Mouse (Mus musculus) lung, postnatal 0 days (tissue): Measurements from ENCODE around the gene Cux1. TPM values are rescaled to one million over a fixed set of nuclear protein-coding genes. Genes with fewer than 3 reads are reported as not detected.

Experiments used
- ATAC-seq: fragments of 200-750 bp; cut with Nextera tagmentation; 2 replicates; pipeline ENCODE4 v1.8.0; 2017; ENCODE audit warnings: moderate library complexity
- DNase-seq: peaks from one replicate; pipeline ENCODE4 v3.0.0-alpha.2; 2016; ENCODE audit warnings: low spot score
- H3K27ac ChIP-seq: fragments of 300-500 bp; sonication (generic); 2 replicates; pipeline ENCODE4 v1.5.1; 2014; ENCODE audit warnings: antibody characterized with exemption, mild to moderate bottlenecking, low read length, mixed read lengths
- H3K27me3 ChIP-seq: fragments of 300-500 bp; sonication (generic); replicated peaks from 2 replicates; pipeline ENCODE4 v1.6.1; 2014; ENCODE audit warnings: low read length, mixed read lengths; ENCODE audit not compliant: insufficient read depth
- H3K36me3 ChIP-seq: fragments of 300-500 bp; sonication (generic); 2 replicates; pipeline ENCODE4 v1.6.1; 2014; ENCODE audit warnings: low read length, mixed read lengths; ENCODE audit not compliant: insufficient read depth
- H3K4me1 ChIP-seq: fragments of 300-500 bp; sonication (generic); 2 replicates; pipeline ENCODE4 v1.6.1; 2014; ENCODE audit warnings: antibody characterized with exemption, low read depth, low read length, mixed read lengths; ENCODE audit not compliant: insufficient read depth
- H3K4me2 ChIP-seq: fragments of 300-500 bp; sonication (generic); replicated peaks from 2 replicates; pipeline ENCODE4 v1.6.1; 2014; ENCODE audit warnings: low read depth, mild to moderate bottlenecking, low read length, moderate library complexity, mixed read lengths
- H3K4me3 ChIP-seq: fragments of 300-500 bp; sonication (generic); 2 replicates; pipeline ENCODE4 v1.5.1; 2014; ENCODE audit warnings: low read depth, low read length
- H3K9ac ChIP-seq: fragments of 300-500 bp; sonication (generic); replicated peaks from 2 replicates; pipeline ENCODE4 v1.6.1; 2014; ENCODE audit warnings: low read depth, mild to moderate bottlenecking
- H3K9me3 ChIP-seq: fragments of 300-500 bp; sonication (generic); 2 replicates; pipeline ENCODE4 v1.6.1; 2016; ENCODE audit warnings: low read length, mixed read lengths
- CTCF ChIP-seq: IDR thresholded peaks from 2 replicates; pipeline ENCODE4 v1.5.1; 2016; ENCODE audit warnings: antibody characterized with exemption, mild to moderate bottlenecking
- EP300 ChIP-seq: IDR thresholded peaks from 2 replicates; pipeline ENCODE4 v1.6.1; 2016; ENCODE audit warnings: antibody characterized with exemption, mild to moderate bottlenecking, control low read depth
- WGBS: fragments of 180-500 bp; shearing (Covaris S2); extraction: QIAGEN DNeasy Blood & Tissue Kit; methylation state at CpG from one replicate; pipeline ENCODE4 v1.1.7; 2014; 5-methylcytosine and 5-hydroxymethylcytosine counted together
- polyA plus RNA-seq: library from polyadenylated mRNA; unstranded; fragments of >200 nt; fragmentation: Nextera tagmentation; extraction: Ambion mirVana; gene quantifications from 2 replicates; pipeline ENCODE4 v1.2.1, GENCODE M21; 2015

The Cux1 gene
- polyA plus RNA-seq, 1 experiment from 2014 or later, result 68.5 TPM

GRCm38 (mm10) chr5:136497301-136497700 is 70.0 kb downstream of the Cux1 start:
- Histone ChIP-seq H3K9ac (no peak overlapping the region), H3K27me3 (no peaks in the 10 kb centered on the region), H3K4me1 (peaks cover 14% of the 10 kb centered on the region), H3K36me3 (no peaks in the 10 kb centered on the region), H3K4me2 (no peak overlapping the region), H3K27ac (no peak overlapping the region), H3K4me3 (no peak overlapping the region), H3K9me3 (no peaks in the 10 kb centered on the region)
- no peak for TF ChIP-seq EP300
- no peak for TF ChIP-seq CTCF
- no peak for DNase-seq
- no peak for ATAC-seq
- WGBS, result 54% methylated on average over 2 of the region's 2 CpGs

- no peaks in the 10 kb centered on the region for H3K9me3 ChIP-seq
- H3K27ac ChIP-seq, result no peak overlapping the region
- H3K27me3 ChIP-seq, result no peaks in the 10 kb centered on the region
- no peak for TF ChIP-seq CTCF
- no peak for TF ChIP-seq EP300
- no peaks in the 10 kb centered on the region for H3K36me3 ChIP-seq
- H3K4me1 ChIP-seq, result peaks cover 8% of the 10 kb centered on the region
- H3K9ac ChIP-seq, result no peak overlapping the region
- no peak for ATAC-seq
- DNase-seq, result no peak
- no peak overlapping the region for H3K4me2 ChIP-seq
- WGBS, result 67% methylated on average over 3 of the region's 3 CpGs
- no peak overlapping the region for H3K4me3 ChIP-seq
Observed at GRCm38 (mm10) chr5:136495581-136495980, 71.7 kb downstream of the Cux1 start.

- Histone ChIP-seq H3K9ac (no peak overlapping the region), H3K9me3 (no peaks in the 10 kb centered on the region), H3K27ac (no peak overlapping the region), H3K4me3 (no peak overlapping the region), H3K36me3 (no peaks in the 10 kb centered on the region), H3K27me3 (no peaks in the 10 kb centered on the region), H3K4me1 (peaks cover 1% of the 10 kb centered on the region; the same call in 1 of the 2 replicates), H3K4me2 (no peak overlapping the region)
- 86% methylated on average over 7 of the region's 7 CpGs for WGBS
- no peak for TF ChIP-seq CTCF
- no peak for TF ChIP-seq EP300
- ATAC-seq (no peak), DNase-seq (no peak)
Observed at GRCm38 (mm10) chr5:136494927-136495326, 72.4 kb downstream of the Cux1 start.

- WGBS, result 65% methylated on average over 2 of the region's 2 CpGs
- TF ChIP-seq CTCF (no peak), EP300 (no peak)
- ATAC-seq (no peak), DNase-seq (no peak)
- H3K27me3 ChIP-seq, result no peaks in the 10 kb centered on the region
- no peaks in the 10 kb centered on the region; the same call in 1 of the 2 replicates for H3K4me1 ChIP-seq
- H3K4me2 ChIP-seq, result no peak overlapping the region
- no peak overlapping the region for H3K4me3 ChIP-seq
- H3K27ac ChIP-seq, result no peak overlapping the region
- no peak overlapping the region for H3K9ac ChIP-seq
- H3K9me3 ChIP-seq, result no peaks in the 10 kb centered on the region
- no peaks in the 10 kb centered on the region for H3K36me3 ChIP-seq
Observed at GRCm38 (mm10) chr5:136494288-136494687, 73.0 kb downstream of the Cux1 start.

- ATAC-seq (no peak), DNase-seq (no peak)
- no peak overlapping the region for H3K4me3 ChIP-seq
- no peak overlapping the region for H3K9ac ChIP-seq
- 83% methylated on average over 5 of the region's 5 CpGs for WGBS
- H3K27me3 ChIP-seq, result no peaks in the 10 kb centered on the region
- no peaks in the 10 kb centered on the region for H3K36me3 ChIP-seq
- no peak overlapping the region for H3K4me2 ChIP-seq
- peaks cover 8% of the 10 kb centered on the region; the same call in 1 of the 2 replicates for H3K4me1 ChIP-seq
- TF ChIP-seq EP300 (no peak), CTCF (no peak)
- no peaks in the 10 kb centered on the region for H3K9me3 ChIP-seq
- H3K27ac ChIP-seq, result no peak overlapping the region
Observed at GRCm38 (mm10) chr5:136489450-136489849, 77.8 kb downstream of the Cux1 start.

- 75% methylated on average over 3 of the region's 3 CpGs for WGBS
- Histone ChIP-seq H3K27ac (peak overlapping the region; percentile 35), H3K4me2 (no peak overlapping the region), H3K9ac (no peak overlapping the region), H3K4me1 (peaks cover 8% of the 10 kb centered on the region; the same call in 1 of the 2 replicates), H3K27me3 (no peaks in the 10 kb centered on the region), H3K4me3 (no peak overlapping the region), H3K9me3 (no peaks in the 10 kb centered on the region), H3K36me3 (no peaks in the 10 kb centered on the region)
- no peak for DNase-seq
- ATAC-seq, result no peak
- no peak for TF ChIP-seq CTCF
- no peak for TF ChIP-seq EP300
Observed at GRCm38 (mm10) chr5:136488721-136489120, 78.6 kb downstream of the Cux1 start.

GRCm38 (mm10) chr5:136488223-136488622 is 79.1 kb downstream of the Cux1 start:
- Histone ChIP-seq H3K4me3 (no peak overlapping the region), H3K4me2 (no peak overlapping the region), H3K27me3 (no peaks in the 10 kb centered on the region), H3K9ac (no peak overlapping the region), H3K36me3 (no peaks in the 10 kb centered on the region), H3K27ac (peak overlapping the region; percentile 35), H3K4me1 (peaks cover 8% of the 10 kb centered on the region; the same call in 1 of the 2 replicates), H3K9me3 (no peaks in the 10 kb centered on the region)
- DNase-seq (no peak), ATAC-seq (no peak)
- TF ChIP-seq EP300, result no peak
- TF ChIP-seq CTCF, result no peak
- WGBS, result 20% methylated on average over 1 of the region's 1 CpGs
